Mouse (Mus musculus): ENCODE measurements around the gene Adgrl3. TPM values are rescaled to one million over a fixed set of nuclear protein-coding genes. Genes with fewer than 3 reads are reported as not detected.

The Adgrl3 gene
- total RNA-seq, 2 experiments from 2014 or later = 0.69 to 0.81 TPM

- intact Hi-C loops (cut with DNase I) = no loop called here
- DNase-seq = no peak
These were observed 756.3 kb downstream of the Adgrl3 start for GRCm38 (mm10) chr5:81776234-81776633.

DNA sequence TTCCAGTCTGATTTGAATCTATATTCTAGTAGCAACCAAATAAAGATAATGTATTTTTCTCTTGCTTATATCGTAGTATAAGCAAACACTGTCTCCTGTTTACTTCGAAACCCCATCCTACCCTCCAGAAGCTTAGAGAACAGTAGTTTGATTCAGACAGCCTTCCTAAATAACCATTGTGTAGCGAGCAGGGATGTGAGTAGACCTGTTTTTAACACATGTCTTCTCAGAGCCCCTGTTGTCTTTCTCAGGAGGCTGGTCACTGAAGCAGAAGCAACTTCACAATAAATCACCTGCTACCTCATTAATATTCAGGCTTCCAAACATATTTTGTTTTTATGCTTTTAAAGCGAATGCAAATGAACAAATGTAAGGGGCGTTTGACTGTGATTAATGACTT lies 756.8 kb downstream of the Adgrl3 start:
- DNase-seq = no peak
- intact Hi-C loops (cut with DNase I) = no loop called here

GRCm38 (mm10) chr5:81784770-81785169 lies 764.8 kb downstream of the Adgrl3 start:
- intact Hi-C loops (cut with DNase I) = no loop called here
- no peak for DNase-seq

DNA sequence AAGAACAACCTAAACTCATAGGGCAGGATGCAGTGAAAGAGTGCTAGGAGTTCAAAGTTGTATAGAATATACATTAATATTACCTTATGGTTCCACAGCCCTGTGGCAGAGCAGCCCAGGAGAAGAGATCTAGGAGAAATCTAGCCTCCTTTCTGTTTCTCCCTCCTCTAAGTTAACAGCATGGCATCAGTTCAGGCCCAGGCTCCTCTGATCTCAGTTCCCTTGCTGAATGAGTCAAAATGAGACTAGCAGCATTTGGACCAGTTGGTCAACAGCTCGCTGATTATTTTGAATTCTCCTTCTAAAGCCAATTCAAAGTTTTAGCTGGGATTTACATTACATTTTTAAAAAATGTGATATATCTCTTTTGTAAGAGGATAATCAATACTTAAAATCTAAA lies 770.8 kb downstream of the Adgrl3 start:
- intact Hi-C loops (cut with DNase I) = no loop called here
- no peak for DNase-seq

DNA sequence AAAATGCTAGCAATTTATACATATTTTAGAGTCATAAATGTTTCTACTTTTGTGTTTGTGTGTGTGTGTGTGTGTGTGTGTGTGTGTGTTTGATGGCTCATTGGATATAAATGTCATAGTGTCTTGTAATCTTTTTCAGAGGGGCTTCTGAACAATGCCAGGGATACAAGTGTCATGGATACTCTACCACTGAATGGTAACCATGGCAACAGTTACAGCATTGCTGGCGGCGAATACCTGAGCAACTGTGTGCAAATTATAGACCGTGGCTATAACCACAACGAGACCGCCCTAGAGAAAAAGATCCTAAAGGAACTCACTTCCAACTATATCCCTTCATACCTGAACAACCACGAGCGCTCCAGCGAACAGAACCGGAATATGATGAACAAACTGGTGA lies 774.2 kb downstream of the Adgrl3 start:
- no peak for DNase-seq
- intact Hi-C loops (cut with DNase I) = no loop called here

DNA sequence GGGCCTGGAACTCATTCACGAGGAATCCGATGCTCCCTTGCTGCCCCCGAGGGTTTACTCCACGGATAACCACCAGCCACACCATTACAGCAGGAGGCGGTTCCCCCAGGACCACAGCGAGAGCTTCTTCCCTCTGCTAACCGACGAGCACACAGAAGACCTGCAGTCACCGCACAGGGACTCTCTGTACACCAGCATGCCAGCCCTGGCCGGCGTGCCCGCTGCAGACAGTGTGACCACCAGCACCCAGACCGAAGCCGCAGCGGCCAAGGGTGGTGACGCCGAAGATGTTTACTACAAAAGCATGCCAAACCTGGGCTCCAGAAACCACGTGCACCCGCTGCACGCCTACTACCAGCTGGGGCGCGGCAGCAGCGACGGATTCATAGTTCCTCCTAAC lies 774.7 kb downstream of the Adgrl3 start:
- intact Hi-C loops (cut with DNase I) = no loop called here
- DNase-seq = no peak

GRCm38 (mm10) chr5:81796128-81796527 lies 776.2 kb downstream of the Adgrl3 start:
- DNase-seq = no peak
- intact Hi-C loops (cut with DNase I) = no loop called here

GRCm38 (mm10) chr5:81810966-81811365 lies 791.0 kb downstream of the Adgrl3 start:
- intact Hi-C loops (cut with DNase I) = no loop called here

DNA sequence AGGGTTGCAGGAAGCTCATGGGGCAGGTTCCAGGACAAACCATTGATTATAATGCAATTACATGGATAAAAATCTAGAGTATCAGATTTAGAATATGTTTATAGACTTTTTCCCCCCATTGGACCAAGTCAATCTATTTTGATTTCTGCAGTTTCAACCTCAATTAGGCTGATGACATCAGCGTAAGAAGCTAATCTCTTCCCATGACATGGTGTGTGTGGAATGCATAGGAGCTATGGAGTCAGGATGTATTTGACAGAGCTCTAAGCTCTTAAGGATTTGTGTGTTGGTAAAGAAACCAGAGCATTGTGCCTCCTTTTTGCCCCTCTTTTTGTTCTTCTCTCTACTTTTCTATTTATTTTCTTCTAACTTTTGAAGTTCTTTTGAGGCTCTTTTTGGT lies 812.1 kb downstream of the Adgrl3 start:
- intact Hi-C loops (cut with DNase I) = no loop called here
- DNase-seq = no peak

More at GRCm38 (mm10) chr5:81810966-81811365, 791.0 kb downstream of the Adgrl3 start:
- DNase-seq = no peak

- DNase-seq = no peak
- intact Hi-C loops (cut with DNase I) = no loop called here
These were observed 812.7 kb downstream of the Adgrl3 start for GRCm38 (mm10) chr5:81832679-81833078.

DNA sequence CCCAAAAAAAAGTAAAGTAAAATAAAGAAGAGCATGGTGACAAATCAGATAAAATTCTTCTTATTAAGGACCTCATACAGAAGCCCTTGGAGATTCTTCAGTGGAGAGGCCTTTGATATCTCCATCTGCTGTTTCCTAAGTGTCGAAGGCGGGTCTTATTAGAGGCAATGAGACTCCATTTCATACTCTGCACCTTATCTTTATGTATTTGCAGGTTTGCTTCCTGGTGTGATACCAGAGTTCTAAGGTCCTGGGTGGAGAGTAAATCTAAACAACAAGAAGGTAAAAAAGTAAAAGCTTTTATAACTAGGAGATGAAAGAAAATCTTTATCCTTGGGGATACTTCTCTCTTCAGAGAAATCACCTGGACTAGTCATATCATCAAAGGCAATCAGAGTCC lies 817.9 kb downstream of the Adgrl3 start:
- DNase-seq = no peak
- intact Hi-C loops (cut with DNase I) = no loop called here

DNA sequence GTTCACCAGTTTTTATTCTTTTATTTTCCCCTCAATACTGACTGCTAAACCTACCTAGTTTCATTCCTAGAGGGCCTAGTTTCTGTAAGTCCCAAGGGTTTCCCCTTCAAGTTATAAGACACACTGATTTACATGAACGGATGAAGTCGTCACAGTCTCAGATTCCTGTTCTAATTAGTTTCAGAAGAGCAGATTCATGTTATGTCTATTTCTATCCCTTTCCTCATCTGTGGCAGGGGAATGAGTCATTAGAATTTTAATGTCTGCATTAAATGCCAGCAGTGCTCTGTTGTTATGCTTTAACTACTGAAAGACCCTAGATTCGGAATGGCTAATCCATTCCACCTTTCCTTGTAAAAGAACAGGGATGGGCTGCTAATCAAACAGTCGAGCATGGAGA lies 823.9 kb downstream of the Adgrl3 start:
- DNase-seq = no peak
- intact Hi-C loops (cut with DNase I) = no loop called here

GRCm38 (mm10) chr5:81870336-81870735 lies 850.4 kb downstream of the Adgrl3 start:
- intact Hi-C loops (cut with DNase I) = no loop called here

More at GRCm38 (mm10) chr5:81870336-81870735, 850.4 kb downstream of the Adgrl3 start:
- no peak for DNase-seq

Small RNA genes within 50 kb of the gene (microRNA-seq; reads per million reads assigned to microRNA genes)
- 0 reads per million in 2 experiments for gene Gm22048
